Mouse (Mus musculus) mouse embryonic stem cell (cell line): ENCODE results near the gene Lyrm7.

Source experiments
- in situ Hi-C, 2 experiments: fragments of 300-500 bp; cut with MboI; formaldehyde crosslinking; loops; 1 replicate in 1 of 2; 3 replicates in 1 of 2; pipeline ENCODE4 v1.14.3; 2019 to 2020; ENCODE audit warnings: low sequenced_read_pairs in 2 of 2, low pct_unique_long_range_greater_than_20kb in 1 of 2, mixed read lengths in 1 of 2; ENCODE audit not compliant: unreplicated experiment in 1 of 2

Lyrm7 gene

GRCm38 (mm10) chr11:54817449-54817848 lies 43.3 kb downstream of the Lyrm7 start:
- in situ Hi-C loops: no loop called here

- in situ Hi-C loops: no loop called here
Observed at GRCm38 (mm10) chr11:54815659-54816058, 45.1 kb downstream of the Lyrm7 start.

- in situ Hi-C loops: no loop called here
Observed at GRCm38 (mm10) chr11:54812812-54813516, 47.8 kb downstream of the Lyrm7 start.

- in situ Hi-C loops: no loop called here
Observed at GRCm38 (mm10) chr11:54812314-54812713, 48.4 kb downstream of the Lyrm7 start.

- in situ Hi-C loops: no loop called here
Observed at GRCm38 (mm10) chr11:54811054-54811453, 49.7 kb downstream of the Lyrm7 start.

- in situ Hi-C loops: no loop called here
Observed at GRCm38 (mm10) chr11:54809582-54809981, 51.1 kb downstream of the Lyrm7 start.

- in situ Hi-C loops: no loop called here
Observed at GRCm38 (mm10) chr11:54808177-54808576, 52.5 kb downstream of the Lyrm7 start.

GRCm38 (mm10) chr11:54807669-54808068 lies 53.0 kb downstream of the Lyrm7 start:
- in situ Hi-C loops: no loop called here

- in situ Hi-C loops: no loop called here
Observed at GRCm38 (mm10) chr11:54806891-54807290, 53.8 kb downstream of the Lyrm7 start.

- in situ Hi-C loops: no loop called here
Observed at GRCm38 (mm10) chr11:54805196-54805595, 55.5 kb downstream of the Lyrm7 start.

- in situ Hi-C loops: no loop called here
Observed at GRCm38 (mm10) chr11:54802621-54803020, 58.1 kb downstream of the Lyrm7 start.

GRCm38 (mm10) chr11:54801791-54802558 lies 58.7 kb downstream of the Lyrm7 start:
- in situ Hi-C loops: no loop called here

GRCm38 (mm10) chr11:54796551-54796950 lies 64.2 kb downstream of the Lyrm7 start:
- in situ Hi-C loops: no loop called here

GRCm38 (mm10) chr11:54794678-54795077 lies 66.0 kb downstream of the Lyrm7 start:
- in situ Hi-C loops: no loop called here

- in situ Hi-C loops: no loop called here
Observed at GRCm38 (mm10) chr11:54793173-54793572, 67.5 kb downstream of the Lyrm7 start.

GRCm38 (mm10) chr11:54791458-54791857 lies 69.3 kb downstream of the Lyrm7 start:
- in situ Hi-C loops: no loop called here

GRCm38 (mm10) chr11:54787488-54788474 lies 72.9 kb downstream of the Lyrm7 start, which contains the start of gene Cdc42se2:
Gene Cdc42se2 (minus strand): TSS chr11:54787675.
- in situ Hi-C loops: no loop called here

- in situ Hi-C loops: no loop called here
Observed at GRCm38 (mm10) chr11:54786858-54787487, 73.7 kb downstream of the Lyrm7 start.
